Mouse (Mus musculus) lung, embryonic 14.5 days (tissue): ENCODE results near the gene Sgcd. TPM values are rescaled to one million over a fixed set of nuclear protein-coding genes. Genes with fewer than 3 reads are reported as not detected.
"Not testable (repeated sequence)": the region's sequence is repeated elsewhere in the genome, so short reads cannot be mapped to it uniquely, and the experiment has no call there.

Experiments
- ATAC-seq: fragments of 200-750 bp; cut with Nextera tagmentation; 2 replicates; pipeline ENCODE4 v1.8.0; 2017; ENCODE audit warnings: mild to moderate bottlenecking, moderate TSS enrichment, moderate library complexity; ENCODE audit not compliant: insufficient read depth
- DNase-seq: peaks from one replicate; pipeline ENCODE4 v3.0.0-alpha.2; 2015
- H3K27ac ChIP-seq: fragments of 300-500 bp; sonication (generic); 2 replicates; pipeline ENCODE4 v1.5.1; 2014; ENCODE audit warnings: low read depth, mild to moderate bottlenecking, moderate library complexity
- H3K27me3 ChIP-seq: fragments of 300-500 bp; sonication (generic); 2 replicates; pipeline ENCODE4 v1.6.1; 2014; ENCODE audit warnings: low read length, control low read depth; ENCODE audit not compliant: insufficient read depth
- H3K36me3 ChIP-seq: fragments of 300-500 bp; sonication (generic); 2 replicates; pipeline ENCODE4 v1.6.1; 2014; ENCODE audit warnings: control low read depth; ENCODE audit not compliant: insufficient read depth
- H3K4me1 ChIP-seq: fragments of 300-500 bp; sonication (generic); 2 replicates; pipeline ENCODE4 v1.6.1; 2014; ENCODE audit warnings: antibody characterized with exemption, control low read depth; ENCODE audit not compliant: insufficient read depth
- H3K4me2 ChIP-seq: fragments of 300-500 bp; sonication (generic); 2 replicates; pipeline ENCODE4 v1.6.1; 2014; ENCODE audit warnings: mild to moderate bottlenecking
- H3K4me3 ChIP-seq: fragments of 300-500 bp; sonication (generic); 2 replicates; pipeline ENCODE4 v1.5.1; 2014; ENCODE audit warnings: low read depth, low read length
- H3K9ac ChIP-seq: fragments of 300-500 bp; sonication (generic); 2 replicates; pipeline ENCODE4 v1.6.1; 2014
- H3K9me3 ChIP-seq: fragments of 300-500 bp; sonication (generic); 2 replicates; pipeline ENCODE4 v1.6.1; 2016; ENCODE audit warnings: low read depth, low read length, control low read depth
- CTCF ChIP-seq: IDR thresholded peaks from 2 replicates; pipeline ENCODE4 v1.5.1; 2016; ENCODE audit warnings: antibody characterized with exemption, low read depth
- WGBS: fragments of 180-500 bp; shearing (Covaris S2); extraction: QIAGEN DNeasy Blood & Tissue Kit; methylation state at CpG from one replicate; pipeline ENCODE4 v1.1.7; 2014; 5-methylcytosine and 5-hydroxymethylcytosine counted together
- polyA plus RNA-seq: library from polyadenylated mRNA; unstranded; fragments of >200 nt; fragmentation: Nextera tagmentation; extraction: Ambion mirVana; gene quantifications from 2 replicates; pipeline ENCODE4 v1.2.1, GENCODE M21; 2014

Sgcd gene
- polyA plus RNA-seq, 1 experiment from 2014 or later, result 2.5 TPM

DNA sequence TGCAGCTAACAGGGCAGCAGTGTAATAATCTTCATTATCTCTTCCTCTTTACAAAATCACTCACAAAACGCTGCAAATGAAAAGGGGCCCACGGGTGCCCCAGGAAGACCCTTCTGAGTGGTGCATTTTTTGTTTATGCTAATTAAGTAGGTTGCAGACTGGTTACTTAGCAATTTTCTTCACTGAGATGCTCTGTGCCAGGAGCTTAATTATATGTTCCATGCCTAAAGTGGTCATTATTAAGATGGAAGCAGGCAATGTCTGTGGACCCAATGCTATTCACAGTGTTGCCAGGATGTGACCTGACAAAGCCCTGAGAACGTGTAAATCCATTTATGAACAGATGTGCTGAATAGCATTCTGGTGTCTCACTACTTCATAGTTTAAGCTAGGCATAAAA, 529.6 kb downstream of the Sgcd start:
- Histone ChIP-seq H3K9ac (no peak overlapping the region), H3K4me3 (no peak overlapping the region), H3K27me3 (no peaks in the 10 kb centered on the region), H3K4me1 (no peaks in the 10 kb centered on the region), H3K9me3 (no peaks in the 10 kb centered on the region), H3K27ac (no peak overlapping the region), H3K4me2 (no peak overlapping the region), H3K36me3 (no peaks in the 10 kb centered on the region)
- ATAC-seq, result no peak
- no peak for DNase-seq
- no peak for TF ChIP-seq CTCF
- 67% methylated on average over 3 of the region's 3 CpGs for WGBS

GRCm38 (mm10) chr11:47447790-47448189, 541.0 kb downstream of the Sgcd start:
- H3K4me1 ChIP-seq, result no peaks in the 10 kb centered on the region
- no peak for TF ChIP-seq CTCF
- no peak for DNase-seq
- no peak for ATAC-seq
- H3K4me2 ChIP-seq, result no peak overlapping the region
- H3K4me3 ChIP-seq, result no peak overlapping the region
- no peaks in the 10 kb centered on the region for H3K27me3 ChIP-seq
- no peak overlapping the region for H3K27ac ChIP-seq
- no peaks in the 10 kb centered on the region for H3K36me3 ChIP-seq
- 52% methylated on average over 2 of the region's 2 CpGs for WGBS
- no peaks in the 10 kb centered on the region for H3K9me3 ChIP-seq
- H3K9ac ChIP-seq, result no peak overlapping the region

DNA sequence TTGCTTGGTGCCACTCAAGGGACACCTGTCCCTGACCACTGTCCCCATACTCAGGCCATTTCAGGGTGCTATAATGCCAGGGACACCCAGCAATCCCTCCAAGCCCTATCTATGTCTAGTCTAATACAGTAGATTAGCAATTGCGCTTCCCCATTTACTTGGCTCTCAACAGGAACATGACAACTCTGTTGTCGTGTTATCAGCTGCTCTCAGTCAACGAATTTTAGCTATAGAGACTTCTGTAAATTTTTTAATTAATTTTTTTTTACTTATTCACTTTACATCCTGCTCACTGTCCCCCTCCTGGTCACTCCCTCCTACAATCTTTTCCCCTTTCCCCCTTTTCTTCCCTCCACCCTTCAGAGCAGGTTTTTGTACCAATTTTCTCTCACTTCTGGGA, 542.4 kb downstream of the Sgcd start:
- H3K4me1 ChIP-seq, result no peaks in the 10 kb centered on the region
- WGBS, result 80% methylated on average over 3 of the region's 3 CpGs
- H3K4me2 ChIP-seq, result no peak overlapping the region
- ATAC-seq (no peak), DNase-seq (no peak)
- no peaks in the 10 kb centered on the region for H3K36me3 ChIP-seq
- TF ChIP-seq CTCF, result no peak
- no peak overlapping the region for H3K9ac ChIP-seq
- no peaks in the 10 kb centered on the region for H3K9me3 ChIP-seq
- H3K27me3 ChIP-seq, result no peaks in the 10 kb centered on the region
- no peak overlapping the region for H3K27ac ChIP-seq
- no peak overlapping the region for H3K4me3 ChIP-seq

DNA sequence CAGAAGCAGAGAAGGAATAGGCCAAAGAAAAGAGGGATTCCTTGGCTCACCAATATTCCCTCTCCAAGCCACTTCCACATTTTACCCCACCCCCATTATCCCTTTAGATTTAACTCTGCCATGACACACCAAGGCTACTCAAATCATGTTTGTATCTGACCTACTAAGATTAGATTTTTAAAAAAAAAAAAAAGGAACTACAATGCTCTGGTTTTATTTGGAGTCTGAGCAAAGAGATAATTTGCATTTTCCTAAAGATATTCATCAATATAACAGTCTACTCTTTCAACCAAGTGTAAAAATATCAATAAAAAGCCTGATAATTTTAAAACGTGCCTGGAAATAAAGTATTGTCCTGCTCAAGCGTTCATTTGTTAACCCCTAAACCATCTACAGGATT, 543.1 kb downstream of the Sgcd start:
- Histone ChIP-seq H3K4me3 (no peak overlapping the region), H3K9ac (no peak overlapping the region), H3K36me3 (no peaks in the 10 kb centered on the region), H3K4me1 (no peaks in the 10 kb centered on the region), H3K27ac (no peak overlapping the region), H3K27me3 (no peaks in the 10 kb centered on the region), H3K9me3 (no peaks in the 10 kb centered on the region), H3K4me2 (no peak overlapping the region)
- DNase-seq, result no peak
- TF ChIP-seq CTCF, result no peak
- ATAC-seq, result no peak
- 64% methylated on average over 2 of the region's 2 CpGs for WGBS

GRCm38 (mm10) chr11:47442266-47442665, 546.5 kb downstream of the Sgcd start:
- H3K27ac ChIP-seq, result no peak overlapping the region
- no peaks in the 10 kb centered on the region for H3K36me3 ChIP-seq
- no peak for ATAC-seq
- no peak for TF ChIP-seq CTCF
- H3K27me3 ChIP-seq, result no peaks in the 10 kb centered on the region
- H3K4me3 ChIP-seq, result no peak overlapping the region
- WGBS, result 47% methylated on average over 2 of the region's 2 CpGs
- H3K4me2 ChIP-seq, result no peak overlapping the region
- H3K9ac ChIP-seq, result no peak overlapping the region
- DNase-seq, result no peak
- H3K9me3 ChIP-seq, result no peaks in the 10 kb centered on the region
- H3K4me1 ChIP-seq, result no peaks in the 10 kb centered on the region

DNA sequence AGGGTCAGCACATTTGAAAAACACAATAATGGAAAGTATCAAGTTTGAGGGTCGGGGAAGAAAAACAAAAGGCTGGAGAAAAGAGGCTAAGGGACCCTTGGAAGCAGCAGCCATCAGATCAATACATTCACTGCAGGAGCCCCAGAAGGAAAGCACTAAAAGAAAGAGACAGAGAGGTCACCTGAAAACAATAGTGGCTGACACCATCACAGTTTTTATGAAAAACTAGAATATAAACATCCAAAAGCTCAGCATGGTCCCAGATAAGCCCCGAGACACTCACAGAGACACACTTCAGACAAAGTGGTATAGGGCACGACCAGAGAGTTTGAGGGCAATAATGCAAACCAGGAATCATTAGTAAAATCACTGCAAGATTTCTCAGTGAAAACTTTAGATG, 589.2 kb downstream of the Sgcd start:
- Histone ChIP-seq H3K9ac (no peak overlapping the region), H3K4me3 (no peak overlapping the region), H3K4me1 (no peaks in the 10 kb centered on the region), H3K36me3 (no peaks in the 10 kb centered on the region), H3K4me2 (no peak overlapping the region), H3K27ac (no peak overlapping the region), H3K9me3 (no peaks in the 10 kb centered on the region), H3K27me3 (no peaks in the 10 kb centered on the region)
- no peak for TF ChIP-seq CTCF
- DNase-seq, result no peak
- ATAC-seq, result no peak
- 27% methylated on average over 3 of the region's 3 CpGs for WGBS

DNA sequence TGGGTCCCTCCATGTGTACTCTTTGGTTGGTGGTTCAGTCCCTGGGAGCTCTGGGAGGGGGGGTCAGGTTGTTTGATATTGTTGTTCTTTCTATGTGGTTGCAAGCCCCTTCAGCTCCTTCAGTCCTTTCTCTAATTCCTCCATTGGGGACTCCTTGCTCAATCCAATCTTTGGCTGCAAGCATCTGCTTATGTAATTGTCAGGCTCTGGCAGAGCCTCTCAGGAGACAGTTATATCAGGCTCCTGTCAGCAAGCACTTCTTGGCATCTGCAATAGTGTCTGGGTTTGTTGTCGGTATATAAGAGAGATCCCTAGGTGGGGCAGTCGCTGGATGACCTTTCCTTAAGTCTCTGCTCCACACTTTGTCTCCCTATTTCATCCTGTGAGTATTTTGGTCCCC, 598.0 kb downstream of the Sgcd start:
- ATAC-seq, H3K9ac ChIP-seq: not testable (repeated sequence)

GRCm38 (mm10) chr11:47389327-47389726, 599.4 kb downstream of the Sgcd start:
- H3K4me1 ChIP-seq, result no peaks in the 10 kb centered on the region
- no peak for DNase-seq
- H3K9ac ChIP-seq, result no peak overlapping the region

More for the DNA sequence above, 598.0 kb downstream of the Sgcd start:
- not testable (repeated sequence) for H3K4me1 ChIP-seq, H3K4me3 ChIP-seq, H3K27ac ChIP-seq, DNase-seq, H3K36me3 ChIP-seq, H3K9me3 ChIP-seq, H3K27me3 ChIP-seq, H3K4me2 ChIP-seq
- WGBS, result 48% methylated on average over 2 of the region's 2 CpGs

More at GRCm38 (mm10) chr11:47389327-47389726, 599.4 kb downstream of the Sgcd start:
- ATAC-seq, result no peak
- no peak for TF ChIP-seq CTCF
- H3K27ac ChIP-seq, result no peak overlapping the region
- H3K36me3 ChIP-seq, result no peaks in the 10 kb centered on the region
- H3K4me2 ChIP-seq, result no peak overlapping the region
- no peaks in the 10 kb centered on the region for H3K9me3 ChIP-seq
- no peaks in the 10 kb centered on the region for H3K27me3 ChIP-seq
- no peak overlapping the region for H3K4me3 ChIP-seq
